Mouse (Mus musculus) lung, adult 2 months (tissue): Measurements from ENCODE around the gene 4930432K21Rik. TPM values are rescaled to one million over a fixed set of nuclear protein-coding genes. Genes with fewer than 3 reads are reported as not detected.
A peak's percentile ranks its signal among the peaks of the same experiment; 100 is the strongest.

Experiments
- DNase-seq: peaks from one replicate; pipeline ENCODE4 v3.0.0; 2022
- H3K4me1 ChIP-seq: fragments of 200-500 bp; 2 replicates; pipeline ENCODE4 v1.6.1; 2011; ENCODE audit warnings: low read length; ENCODE audit not compliant: control insufficient read depth, insufficient read depth
- H3K4me3 ChIP-seq: fragments of 200-500 bp; replicated peaks from 2 replicates; pipeline ENCODE3; 2011; ENCODE audit warnings: low read depth, mild to moderate bottlenecking, control low read depth, low read length; ENCODE audit errors: extremely low read depth
- CTCF ChIP-seq: fragments of 200-500 bp; IDR thresholded peaks from 2 replicates; pipeline ENCODE4 v1.5.1; 2011; ENCODE audit warnings: mild to moderate bottlenecking, low read length, control low read depth; ENCODE audit not compliant: insufficient read depth
- POLR2A ChIP-seq: fragments of 200-500 bp; IDR thresholded peaks from 2 replicates; pipeline ENCODE4 v1.6.1; 2011; ENCODE audit warnings: low read depth, mild to moderate bottlenecking, control low read depth, low read length, borderline replicate concordance; ENCODE audit errors: extremely low read depth
- WGBS: fragments of 180-500 bp; shearing (Covaris S2); methylation state at CpG from one replicate; pipeline ENCODE4 v1.1.7; 2018; 5-methylcytosine and 5-hydroxymethylcytosine counted together
- polyA plus RNA-seq: library from polyadenylated mRNA; depleted of rRNA; stranded (reverse); fragments of >200 nt; gene quantifications from 2 replicates; pipeline ENCODE4 v1.2.3, GENCODE M21; 2012

The 4930432K21Rik gene
- polyA plus RNA-seq, 1 experiment: 1.0 TPM

DNA sequence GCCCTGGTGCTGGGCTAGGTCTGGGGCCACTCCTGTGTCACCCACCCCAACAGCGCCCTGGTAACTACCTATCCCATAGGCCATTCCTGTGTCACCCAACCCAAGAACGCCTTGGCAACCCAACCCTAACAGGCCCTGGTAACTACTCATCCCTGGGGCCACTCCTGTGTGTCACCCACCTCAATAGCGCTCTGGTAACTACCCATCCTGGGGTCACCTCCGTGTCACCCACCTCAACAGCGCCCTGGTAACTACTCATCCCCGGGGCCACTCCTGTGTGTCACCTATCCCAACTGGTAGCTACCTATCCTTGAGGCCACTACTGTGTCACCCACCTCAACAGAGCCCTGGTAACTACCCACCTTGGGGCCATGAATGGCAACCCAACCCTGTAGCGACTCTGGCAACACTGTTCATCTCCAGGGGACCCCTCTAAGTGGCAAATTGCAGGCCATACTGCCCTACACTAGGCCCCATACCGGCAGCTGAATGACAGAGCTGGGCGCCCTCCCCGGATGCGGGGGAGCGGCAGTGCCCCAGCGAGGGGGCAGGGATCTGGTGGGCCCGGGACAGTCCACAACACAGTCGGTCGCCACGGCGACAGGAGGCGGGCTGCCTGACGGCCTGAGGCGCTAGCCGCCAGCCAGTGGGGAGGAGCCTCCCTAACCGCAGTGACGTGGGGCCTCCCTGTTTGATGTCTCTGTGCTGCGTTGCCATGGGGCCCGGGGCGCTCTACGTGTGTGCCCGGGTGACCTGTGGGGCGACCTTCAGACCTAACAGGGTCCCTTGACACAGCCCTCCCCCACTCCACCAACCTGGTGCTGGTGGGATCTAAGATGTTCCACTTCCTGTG, 50.3 kb downstream of the 4930432K21Rik start:
- 3% methylated on average over 30 of the region's 30 CpGs for WGBS
- Histone ChIP-seq H3K4me3 (peak overlapping the region; percentile 55), H3K4me1 (peaks cover 16% of the 10 kb centered on the region)
- TF ChIP-seq POLR2A (peak; percentile 64), CTCF (no peak)
- peak; percentile 96 for DNase-seq

DNA sequence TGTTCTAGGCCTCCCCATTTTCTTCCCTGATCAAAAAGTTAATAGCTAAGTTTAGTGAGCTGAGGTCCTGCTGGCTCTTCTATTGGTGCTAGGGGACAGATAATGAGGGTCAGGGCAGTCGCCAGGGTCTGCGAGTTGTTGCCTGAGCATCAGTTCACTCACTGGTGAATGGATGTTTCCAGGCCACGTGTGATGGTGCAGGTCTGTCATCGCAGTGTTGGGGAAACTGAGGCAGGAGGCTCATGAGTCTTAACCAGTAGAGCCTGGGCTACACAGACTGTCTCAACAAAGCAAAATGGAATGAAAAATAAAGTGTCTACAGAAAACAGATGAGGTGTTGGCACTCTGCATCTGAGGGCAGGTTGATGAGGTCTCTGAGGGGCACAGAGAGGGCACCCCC, 51.0 kb downstream of the 4930432K21Rik start:
- no peak overlapping the region for H3K4me3 ChIP-seq
- H3K4me1 ChIP-seq: peaks cover 16% of the 10 kb centered on the region
- no peak for TF ChIP-seq POLR2A
- no peak for TF ChIP-seq CTCF
- DNase-seq: no peak
- WGBS: 43% methylated on average over 4 of the region's 4 CpGs

DNA sequence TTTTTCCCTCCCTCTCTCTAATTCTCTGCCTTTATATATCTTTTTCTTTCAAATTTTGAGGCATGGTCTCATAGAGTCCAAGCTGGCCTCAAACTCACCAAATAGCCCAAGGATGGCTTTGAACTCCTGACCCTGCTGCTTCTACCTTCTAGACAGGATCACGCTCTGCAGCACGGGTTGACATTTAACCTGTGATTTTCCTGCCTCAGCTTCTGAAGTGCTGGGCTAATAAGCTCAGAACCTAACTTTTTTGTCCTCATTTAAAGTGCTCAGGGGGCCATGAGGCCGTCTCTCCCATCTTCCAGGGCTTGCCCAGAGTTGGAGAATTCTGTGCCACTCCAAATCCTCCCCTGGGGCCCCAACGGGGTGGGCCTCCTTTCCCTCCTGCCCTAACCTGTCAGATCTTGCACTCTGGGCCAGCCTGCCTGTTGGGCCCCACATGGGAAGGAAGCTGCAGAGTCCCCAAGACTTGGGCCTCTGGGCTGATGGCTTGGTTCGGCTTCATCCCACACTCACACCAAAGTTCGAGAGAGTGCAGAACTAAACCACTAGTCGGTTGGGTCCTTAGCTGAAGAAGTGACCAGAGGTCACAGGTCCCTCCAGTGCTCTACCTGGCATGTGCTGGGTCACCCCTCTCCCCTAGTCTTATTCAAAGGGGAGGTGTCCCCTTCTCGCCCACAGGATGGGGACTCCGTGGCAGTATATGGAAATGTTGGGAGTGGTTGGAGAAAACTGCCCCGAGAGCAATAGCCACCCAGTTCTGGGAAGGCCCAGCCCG, 51.7 kb downstream of the 4930432K21Rik start:
- H3K4me3 ChIP-seq: no peak overlapping the region
- TF ChIP-seq CTCF (no peak), POLR2A (no peak)
- WGBS: 51% methylated on average over 11 of the region's 11 CpGs
- DNase-seq: no peak
- peaks cover 19% of the 10 kb centered on the region for H3K4me1 ChIP-seq

DNA sequence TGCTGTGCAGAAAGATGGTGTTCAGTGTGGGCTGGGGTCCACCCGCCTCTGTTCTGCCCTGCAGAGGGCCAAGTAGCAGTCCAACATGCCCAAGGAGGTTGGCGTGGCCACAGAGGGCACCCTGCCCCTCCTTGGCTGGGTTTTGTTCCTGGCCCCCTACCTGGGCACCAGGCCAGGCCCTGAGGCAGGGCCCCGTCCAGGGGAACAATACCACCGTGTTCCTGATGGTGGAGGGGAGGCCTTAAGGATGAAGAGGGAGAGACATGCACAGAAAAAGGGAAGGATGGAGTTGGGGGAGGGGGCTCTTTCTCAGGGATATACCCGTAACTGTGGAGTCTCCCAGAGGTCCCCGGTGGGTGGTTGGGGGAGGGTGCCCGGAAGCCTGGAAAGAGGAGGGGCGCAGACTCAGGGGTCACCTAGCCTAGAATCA, 52.3 kb downstream of the 4930432K21Rik start:
- TF ChIP-seq CTCF: no peak
- DNase-seq: no peak
- no peak overlapping the region for H3K4me3 ChIP-seq
- WGBS: 22% methylated on average over 8 of the region's 8 CpGs
- H3K4me1 ChIP-seq: peaks cover 19% of the 10 kb centered on the region

DNA sequence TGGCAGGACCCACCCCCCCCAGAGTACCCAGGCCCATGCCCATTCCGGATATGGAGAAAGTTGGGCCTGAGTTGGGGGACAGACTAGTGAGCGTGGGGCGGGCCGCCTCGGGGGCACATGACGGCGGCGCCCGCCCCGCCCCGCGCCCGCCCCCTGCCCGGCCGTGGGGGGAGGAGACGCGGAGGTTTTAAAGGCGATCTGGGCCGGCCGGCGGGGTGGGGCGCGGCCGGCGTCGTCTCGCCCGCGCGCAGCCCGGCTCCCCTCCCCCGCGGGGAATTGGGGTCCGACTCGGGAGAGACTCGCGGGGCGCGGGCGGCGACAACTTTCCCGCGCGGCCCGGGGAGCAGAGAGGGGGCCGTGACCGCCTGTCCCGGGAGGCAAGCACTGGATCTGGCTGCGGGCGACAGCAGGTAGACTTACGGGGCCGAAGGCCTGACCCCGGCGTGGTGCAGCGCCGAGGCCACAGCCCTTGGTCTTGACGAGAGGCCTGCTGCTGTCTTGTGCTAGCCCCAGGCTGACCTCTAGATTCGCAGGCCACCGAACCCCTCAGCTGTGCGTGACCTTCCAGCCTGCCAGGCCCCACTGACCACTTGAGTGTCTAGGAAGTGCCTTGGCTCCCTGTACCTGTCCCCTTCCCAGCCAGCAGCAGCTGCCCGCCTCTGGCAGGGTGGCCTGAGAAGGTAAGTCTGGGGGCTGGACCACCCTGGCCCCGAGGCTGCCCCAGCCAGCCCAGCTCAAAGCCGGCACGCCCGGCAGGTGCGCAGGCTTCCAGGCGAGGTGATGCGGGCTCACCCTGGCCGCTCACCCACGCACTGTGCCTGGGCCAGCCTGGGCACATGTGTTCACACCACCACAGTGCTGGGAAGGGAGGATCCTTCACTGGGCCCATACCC, 53.1 kb downstream of the 4930432K21Rik start:
- DNase-seq: peak; percentile 91
- Histone ChIP-seq H3K4me3 (peak overlapping the region; percentile 87), H3K4me1 (peaks cover 19% of the 10 kb centered on the region)
- whole genome bisulfite sequencing: 2% methylated on average over 66 of the region's 70 CpGs
- TF ChIP-seq POLR2A (peak; percentile 80), CTCF (no peak)

DNA sequence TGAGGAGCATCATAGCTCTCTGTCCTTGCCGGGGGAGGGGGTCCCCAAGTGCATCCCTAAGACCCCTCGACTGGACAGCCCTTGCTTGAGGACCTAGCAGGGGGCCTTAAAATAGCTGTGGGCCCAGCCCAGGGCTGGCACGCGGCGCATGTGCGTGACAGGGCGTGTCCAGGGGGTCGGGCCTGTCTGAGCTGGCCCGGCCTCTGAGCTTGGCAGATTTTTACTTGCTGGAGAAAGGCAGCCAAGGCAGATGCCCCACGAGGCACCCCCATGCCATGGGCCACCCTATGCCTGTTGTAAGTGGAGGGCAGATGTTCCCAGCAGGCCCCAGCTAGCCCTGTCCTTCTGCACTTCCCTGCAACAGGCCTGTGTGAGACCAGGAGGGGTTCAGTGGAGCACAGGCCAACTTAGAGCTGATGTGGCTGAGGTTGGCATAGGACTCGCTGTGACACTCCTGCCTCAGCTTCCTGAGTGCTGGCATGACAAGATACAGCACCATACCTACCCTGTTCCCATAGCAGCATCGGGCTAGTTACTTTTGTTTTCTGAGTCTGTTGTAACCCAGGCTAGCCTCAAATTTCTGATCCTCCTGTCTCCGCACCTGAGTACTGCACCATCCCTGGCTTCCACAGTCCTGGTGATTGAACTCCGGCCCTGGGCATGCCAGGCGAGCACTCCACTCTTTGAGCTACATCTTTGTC, 53.9 kb downstream of the 4930432K21Rik start:
- Histone ChIP-seq H3K4me3 (peak overlapping the region; percentile 87), H3K4me1 (peaks cover 19% of the 10 kb centered on the region)
- TF ChIP-seq CTCF: no peak
- peak; percentile 85 for TF ChIP-seq POLR2A
- WGBS: 16% methylated on average over 15 of the region's 15 CpGs
- DNase-seq: peak; percentile 89

DNA sequence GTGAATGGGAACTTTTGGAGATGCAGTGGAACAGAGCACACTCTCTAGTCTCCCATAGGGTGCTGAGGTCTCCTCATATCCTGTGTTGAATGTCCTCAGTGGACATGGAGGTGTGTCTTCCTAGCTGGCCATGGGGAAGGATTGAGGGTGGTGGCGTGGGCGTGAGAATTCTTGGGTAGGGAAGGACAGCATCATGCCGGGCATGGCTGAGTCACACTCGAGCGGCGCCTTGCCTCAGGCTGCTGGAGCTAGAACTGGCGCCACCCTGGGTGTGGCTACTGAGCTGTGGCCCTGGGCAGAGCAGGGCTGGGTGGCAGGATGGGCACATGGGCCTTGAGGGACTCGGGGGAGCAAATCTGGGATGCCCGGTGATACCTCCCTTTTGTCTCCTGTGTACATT, 54.6 kb downstream of the 4930432K21Rik start:
- DNase-seq: peak; percentile 71
- Histone ChIP-seq H3K4me1 (peaks cover 22% of the 10 kb centered on the region), H3K4me3 (peak overlapping the region; percentile 87)
- 17% methylated on average over 9 of the region's 9 CpGs for WGBS
- no peak for TF ChIP-seq CTCF
- peak; percentile 68 for TF ChIP-seq POLR2A

DNA sequence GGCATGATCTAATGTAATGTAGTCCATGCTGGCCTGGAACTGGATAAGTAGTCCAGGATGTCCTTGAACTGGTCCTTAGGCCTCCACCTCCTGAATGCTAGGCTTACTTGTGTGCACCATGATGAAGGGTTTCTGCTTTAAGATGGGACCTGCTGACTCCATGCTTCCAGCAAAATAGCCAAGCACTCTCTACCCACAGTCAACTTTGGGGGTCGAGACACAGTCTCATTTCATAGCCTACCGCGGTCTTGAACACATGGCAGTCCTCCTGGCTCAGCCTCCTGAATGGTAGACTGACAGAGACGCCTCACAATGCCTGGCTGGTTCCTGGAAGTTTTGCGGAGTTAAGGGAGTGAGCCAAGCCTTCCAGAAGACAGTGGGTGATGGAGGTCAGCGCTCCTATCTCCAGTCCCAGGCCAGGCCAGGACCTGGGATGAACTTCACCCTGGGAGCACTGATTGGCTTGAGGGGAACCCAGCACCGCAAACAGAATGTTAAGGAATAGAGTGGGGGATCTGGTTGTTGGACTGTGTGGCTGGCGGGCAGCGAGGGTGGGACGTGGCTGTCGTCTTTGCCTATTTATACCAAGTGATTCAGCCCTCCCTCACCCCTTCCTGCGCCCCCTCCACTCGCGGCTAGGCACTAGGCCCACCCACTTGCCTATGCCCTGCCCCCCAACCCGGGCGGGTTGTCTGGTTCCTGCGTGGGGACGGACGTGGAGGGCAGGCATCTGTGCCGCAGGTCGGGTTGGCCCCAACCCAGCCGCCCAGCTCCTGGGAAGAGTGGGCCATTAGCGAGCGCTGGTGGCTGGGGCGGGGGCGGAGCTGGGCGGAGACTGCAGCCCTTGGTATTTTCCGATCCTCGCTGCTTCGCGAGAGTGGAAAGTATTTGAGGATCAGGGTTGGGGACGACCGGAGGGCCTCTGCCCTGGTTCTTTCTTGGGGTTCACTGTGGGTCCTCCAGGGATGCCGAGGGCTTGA, 55.4 kb downstream of the 4930432K21Rik start:
- Histone ChIP-seq H3K4me1 (peaks cover 24% of the 10 kb centered on the region), H3K4me3 (peak overlapping the region; percentile 72)
- 3% methylated on average over 34 of the region's 34 CpGs for WGBS
- TF ChIP-seq CTCF: no peak
- TF ChIP-seq POLR2A: peak; percentile 86; the same call in 1 of the 2 replicates
- DNase-seq: peak; percentile 84
